Mouse (Mus musculus): ENCODE data around the gene Larp1.

DNA sequence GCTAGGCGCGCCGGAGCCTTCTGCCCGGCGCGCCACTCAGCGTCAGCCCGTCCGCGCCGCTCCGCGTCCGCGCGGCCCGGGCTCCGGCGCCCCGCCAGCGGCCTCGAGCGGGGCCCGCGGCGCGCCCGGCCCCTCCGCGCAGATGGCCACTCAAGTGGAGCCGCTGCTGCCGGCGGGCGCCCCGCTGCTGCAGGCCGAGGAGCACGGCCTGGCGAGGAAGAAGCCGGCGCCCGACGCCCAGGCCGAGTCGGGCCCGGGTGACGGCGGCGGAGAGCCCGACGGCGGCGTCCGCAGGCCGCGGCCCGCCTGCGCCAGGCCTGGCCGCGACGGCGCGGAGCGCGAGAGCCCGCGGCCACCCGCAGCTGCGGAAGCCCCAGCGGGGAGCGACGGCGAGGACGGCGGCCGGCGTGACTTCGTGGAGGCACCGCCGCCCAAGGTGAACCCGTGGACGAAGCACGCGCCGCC, at the start of gene Larp1:
- TF ChIP-seq MAFK (IDR thresholded peaks at IDR 0.05; ENCODE audit: insufficient read depth, low read depth, low read length) (no peak), ZNF384 (IDR thresholded peaks at IDR 0.05; ENCODE audit: low read depth, low read length) (no peak)
